Mouse (Mus musculus): ENCODE results near the gene Rasl11b. TPM values are rescaled to one million over a fixed set of nuclear protein-coding genes. Genes with fewer than 3 reads are reported as not detected.

Rasl11b gene
- total RNA-seq (2021): 10 to 100 TPM; 62.7 to 66.1 TPM
- long read RNA-seq, experiment 1, transcript Rasl11b-201 (4 exons, 1,812 nt): major isoform, 43 of 48 reads
- long read RNA-seq, experiment 1, partial matches to known transcripts: 2 of 48 reads
- long read RNA-seq, experiment 1, other reads (novel, unspliced or antisense): 1 of 48 reads
- long read RNA-seq, experiment 2, transcript Rasl11b-201 (4 exons, 1,812 nt): major isoform, 53 of 61 reads
- long read RNA-seq, experiment 2, transcript Rasl11b-203 (1 exons, 1,582 nt): minor isoform, 6 of 61 reads
- long read RNA-seq, experiment 2, partial matches to known transcripts: 0 of 61 reads
- long read RNA-seq, experiment 2, other reads (novel, unspliced or antisense): 2 of 61 reads

GRCm38 (mm10) chr5:74194841-74195613 lies at the start of gene Rasl11b:
Gene Rasl11b (plus strand): TSS chr5:74195286.
- peak; percentile 91 to 93 for DNase-seq (ENCODE audit: low spot score in 2 of 2)

- DNase-seq (ENCODE audit: low spot score in 2 of 2): no peak
Observed at GRCm38 (mm10) chr5:74147631-74148030, 47.5 kb upstream of the Rasl11b start.

- no peak for DNase-seq (ENCODE audit: low spot score in 2 of 2)
Observed at GRCm38 (mm10) chr5:74149975-74150374, 45.1 kb upstream of the Rasl11b start.

- no peak for DNase-seq (ENCODE audit: low spot score in 2 of 2)
Observed at GRCm38 (mm10) chr5:74151774-74152173, 43.3 kb upstream of the Rasl11b start.

- DNase-seq (ENCODE audit: low spot score in 2 of 2): no peak
Observed at GRCm38 (mm10) chr5:74155860-74156351, 39.2 kb upstream of the Rasl11b start.

GRCm38 (mm10) chr5:74158929-74159632 lies 36.0 kb upstream of the Rasl11b start:
- DNase-seq (ENCODE audit: low spot score in 2 of 2): no peak

- no peak for DNase-seq (ENCODE audit: low spot score in 2 of 2)
Observed at GRCm38 (mm10) chr5:74159906-74160305, 35.2 kb upstream of the Rasl11b start.

GRCm38 (mm10) chr5:74160349-74160748 lies 34.7 kb upstream of the Rasl11b start:
- DNase-seq (ENCODE audit: low spot score in 2 of 2): no peak

- no peak for DNase-seq (ENCODE audit: low spot score in 2 of 2)
Observed at GRCm38 (mm10) chr5:74161297-74161926, 33.7 kb upstream of the Rasl11b start.

- DNase-seq (ENCODE audit: low spot score in 2 of 2): no peak
Observed at GRCm38 (mm10) chr5:74162013-74162412, 33.1 kb upstream of the Rasl11b start.

- DNase-seq (ENCODE audit: low spot score in 2 of 2): no peak
Observed at GRCm38 (mm10) chr5:74163141-74163540, 31.9 kb upstream of the Rasl11b start.

GRCm38 (mm10) chr5:74164547-74164946 lies 30.5 kb upstream of the Rasl11b start:
- no peak for DNase-seq (ENCODE audit: low spot score in 2 of 2)

- DNase-seq (ENCODE audit: low spot score in 2 of 2): no peak
Observed at GRCm38 (mm10) chr5:74166642-74167041, 28.4 kb upstream of the Rasl11b start.

- DNase-seq (ENCODE audit: low spot score in 2 of 2): no peak
Observed at GRCm38 (mm10) chr5:74168085-74168484, 27.0 kb upstream of the Rasl11b start.

- DNase-seq (ENCODE audit: low spot score in 2 of 2): no peak
Observed at GRCm38 (mm10) chr5:74171768-74172167, 23.3 kb upstream of the Rasl11b start.

GRCm38 (mm10) chr5:74172208-74172607 lies 22.9 kb upstream of the Rasl11b start:
- DNase-seq (ENCODE audit: low spot score in 2 of 2): no peak

GRCm38 (mm10) chr5:74173162-74173844 lies 21.8 kb upstream of the Rasl11b start:
- peak in 1 of 2 experiments; percentile 20 for DNase-seq (ENCODE audit: low spot score in 2 of 2)

- DNase-seq (ENCODE audit: low spot score in 2 of 2): no peak
Observed at GRCm38 (mm10) chr5:74175526-74176270, 19.4 kb upstream of the Rasl11b start.

- DNase-seq (ENCODE audit: low spot score in 2 of 2): no peak
Observed at GRCm38 (mm10) chr5:74180216-74180615, 14.9 kb upstream of the Rasl11b start.

GRCm38 (mm10) chr5:74183118-74183517 lies 12.0 kb upstream of the Rasl11b start:
- no peak for DNase-seq (ENCODE audit: low spot score in 2 of 2)
